Mouse (Mus musculus) T-helper 17 cell (primary cell): Measurements from ENCODE around the gene Cstf1.

Source experiments
- in situ Hi-C, 2 experiments: fragments of 300-600 bp; cut with MboI, MseI; formaldehyde crosslinking; loops; 1 replicate in 1 of 2; 2 replicates in 1 of 2; pipeline ENCODE4 v1.15.1; 2025; ENCODE audit warnings: high pct_unique_total_duplicates in 2 of 2

Gene Cstf1

DNA sequence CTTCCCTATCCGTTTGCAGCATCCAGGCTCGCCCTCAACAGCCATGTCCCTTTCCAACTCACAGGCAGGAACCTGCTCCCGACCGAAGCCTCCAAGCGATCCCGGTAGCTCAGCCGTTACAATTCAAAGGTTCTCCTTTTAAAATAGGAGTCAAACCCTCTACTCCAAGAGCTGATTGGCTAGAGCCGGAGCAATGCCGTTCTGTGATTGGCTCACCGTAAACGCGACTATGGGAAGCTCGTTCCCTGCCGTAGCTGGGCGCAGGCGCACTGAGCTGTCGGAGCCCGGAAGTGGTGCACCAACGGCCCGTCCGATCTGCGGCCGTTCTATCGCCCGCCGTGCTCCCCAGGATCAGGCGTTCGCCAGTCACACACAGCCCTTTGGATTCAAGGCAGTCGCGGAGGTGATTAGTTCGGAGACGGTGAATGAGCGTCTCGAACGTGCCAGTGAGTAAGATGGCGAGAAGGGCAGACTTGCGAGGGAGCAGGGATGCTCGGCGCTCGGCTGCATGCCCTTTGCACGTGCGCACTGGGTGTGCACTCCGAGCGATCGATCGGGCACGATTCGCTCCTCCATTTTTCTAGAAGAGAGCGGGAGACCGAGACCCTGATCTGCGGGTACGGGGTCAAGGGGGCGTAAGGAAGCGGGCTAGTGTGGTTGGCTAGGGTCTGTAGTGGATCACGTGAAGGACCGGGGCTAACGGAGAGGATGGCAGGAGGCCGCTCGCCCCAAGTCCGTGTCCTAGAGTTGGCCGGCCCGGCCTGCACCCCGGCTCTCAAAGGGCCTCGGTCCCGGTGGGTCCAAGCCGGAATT is at the start of gene Cstf1, which contains the start of gene Aurka:
Gene Cstf1, plus strand, starts transcription at position 271 of the 813 bp plus-strand sequence.
Gene Aurka, minus strand, starts transcription at position 125 of the 813 bp plus-strand sequence.
- in situ Hi-C loops: no loop called here

DNA sequence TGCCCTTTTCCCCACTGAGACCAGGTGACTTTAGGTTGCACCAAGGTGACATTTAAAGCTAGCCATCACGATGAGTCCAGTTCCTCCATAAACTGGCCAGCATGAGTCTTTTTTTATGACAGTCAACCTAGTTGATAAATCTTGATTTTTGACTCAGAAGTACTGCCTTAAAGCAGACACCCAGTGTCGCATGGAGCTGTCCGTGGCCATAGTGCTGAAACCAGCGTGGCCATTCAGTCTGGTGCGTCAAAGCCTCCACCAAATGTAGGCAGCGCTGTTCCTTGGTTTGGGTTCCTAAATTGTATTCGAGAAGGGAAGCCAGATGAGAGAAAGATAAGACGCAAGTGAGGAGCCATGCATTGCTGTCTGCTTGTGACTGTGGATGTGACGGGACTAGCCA is 49.6 kb upstream of the Cstf1 start:
- in situ Hi-C loops: loop anchor here (5.0 to 10.0 kb wide), 2 partner anchors 74 to 96 kb away; partner anchors contain the start of gene Mc3r (in 2 of the 2)

DNA sequence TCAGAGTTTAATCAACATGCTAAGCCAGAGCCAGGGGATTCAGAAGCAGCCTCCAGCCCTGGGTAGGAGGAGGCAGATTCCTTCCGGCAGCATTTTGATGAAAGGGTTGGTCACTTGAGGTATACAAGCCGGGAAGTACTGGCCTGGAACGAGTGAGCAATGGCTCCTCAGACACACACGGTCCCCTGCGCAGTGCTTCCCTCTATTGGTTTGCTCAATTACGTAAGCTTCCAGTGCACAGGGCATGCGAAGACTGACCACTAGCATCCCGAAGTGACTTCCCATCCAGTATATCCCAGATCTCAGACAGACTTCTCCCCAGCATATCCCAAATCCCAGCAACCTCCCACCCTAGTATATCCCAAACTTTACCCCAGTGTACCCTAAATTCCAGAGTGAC is 42.2 kb upstream of the Cstf1 start:
- in situ Hi-C loops: loop anchor here in 1 of 2 experiments (10.0 kb wide), 1 partner anchor 103 kb away; no protein-coding TSS in a partner anchor

DNA sequence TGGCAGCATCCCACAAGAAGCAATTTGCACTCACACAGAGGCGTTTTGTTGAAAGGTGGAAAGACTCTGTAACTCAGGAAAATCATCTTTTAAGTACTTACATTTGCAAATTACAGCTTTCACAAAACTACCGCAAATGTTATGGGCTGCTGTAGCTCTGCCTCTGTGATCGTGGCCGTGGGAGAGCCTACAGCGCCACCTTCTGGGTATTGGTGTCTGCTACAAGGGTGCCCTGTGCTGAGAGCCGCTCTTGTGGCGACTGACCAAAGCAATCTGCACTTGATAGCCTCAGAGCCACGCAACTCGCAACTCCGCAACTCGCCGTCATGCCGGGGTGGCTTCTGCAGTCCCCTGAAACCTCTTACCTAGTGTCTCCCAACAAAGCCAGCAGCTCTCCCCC is 41.3 kb upstream of the Cstf1 start:
- in situ Hi-C loops: loop anchor here in 1 of 2 experiments (10.0 kb wide), 1 partner anchor 104 kb away; no protein-coding TSS in a partner anchor

- in situ Hi-C loops: loop anchor here in 1 of 2 experiments (5.0 kb wide), 1 partner anchor 1821 kb away; no protein-coding TSS in a partner anchor
Observed at GRCm38 (mm10) chr2:172338206-172338942, 32.1 kb upstream of the Cstf1 start.

DNA sequence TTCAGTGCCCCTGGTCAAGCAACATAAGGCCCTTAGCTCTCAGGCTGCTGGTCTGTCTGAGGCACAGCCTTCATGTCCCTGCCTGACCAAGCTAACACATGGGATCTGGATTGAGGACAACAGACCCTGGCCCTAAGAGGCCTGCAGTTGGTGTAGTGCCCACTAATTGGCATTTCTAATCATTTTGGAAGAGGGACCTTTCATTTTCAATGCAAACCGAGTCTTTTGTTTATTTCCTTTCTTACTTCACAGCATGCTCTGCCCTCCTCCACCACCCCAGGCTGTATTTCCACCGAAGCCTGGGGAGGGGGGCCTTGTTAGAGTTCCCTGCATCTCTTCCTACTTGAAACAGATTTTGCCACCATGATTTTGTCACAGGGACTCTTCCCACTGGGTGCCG is 29.5 kb upstream of the Cstf1 start:
- in situ Hi-C loops: loop anchor here in 1 of 2 experiments (10.0 kb wide), 1 partner anchor 604 kb away; the partner anchor contains the start of gene Bmp7

DNA sequence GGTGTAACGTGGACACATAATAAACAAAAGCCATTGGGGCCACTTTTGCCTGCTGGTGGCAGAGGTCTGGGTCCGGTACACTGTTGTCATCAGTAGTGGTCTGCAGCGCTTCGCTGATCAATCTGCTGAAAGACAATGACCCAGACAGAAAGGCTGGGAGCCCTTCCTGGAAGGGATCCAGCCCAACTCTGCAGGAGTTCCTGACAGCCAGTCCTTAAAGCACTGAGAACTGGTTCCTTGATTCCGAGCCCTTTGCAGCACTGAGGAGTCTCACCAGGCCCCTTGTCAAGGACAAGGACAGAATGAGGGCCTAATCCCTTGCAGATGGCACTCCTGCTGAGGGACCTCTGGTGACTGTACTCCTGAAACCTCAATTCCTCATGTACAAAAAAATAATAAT is 28.9 kb upstream of the Cstf1 start:
- in situ Hi-C loops: loop anchor here in 1 of 2 experiments (10.0 kb wide), 1 partner anchor 603 kb away; the partner anchor contains the start of gene Bmp7

DNA sequence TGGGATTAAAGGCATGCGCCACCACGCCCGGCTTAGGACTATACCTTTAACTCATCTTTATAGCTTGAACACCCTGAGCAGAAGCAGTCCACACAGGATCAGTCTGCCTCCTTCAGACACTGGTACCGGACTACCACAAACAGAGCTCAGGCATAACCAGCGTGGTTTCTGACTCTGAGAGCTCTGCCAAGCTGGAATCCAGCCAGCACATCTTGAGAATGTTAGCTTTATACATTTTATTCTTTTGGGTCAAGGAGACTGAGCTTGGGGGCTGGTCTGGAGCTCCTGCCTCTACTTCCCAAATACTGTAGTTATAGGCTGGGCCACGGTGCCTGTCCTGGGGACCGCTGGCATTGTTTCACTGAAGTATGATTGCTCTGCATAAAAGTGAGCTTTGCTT is 26.7 kb upstream of the Cstf1 start:
- in situ Hi-C loops: loop anchor here in 1 of 2 experiments (10.0 kb wide), 1 partner anchor 601 kb away; the partner anchor contains the start of gene Bmp7

DNA sequence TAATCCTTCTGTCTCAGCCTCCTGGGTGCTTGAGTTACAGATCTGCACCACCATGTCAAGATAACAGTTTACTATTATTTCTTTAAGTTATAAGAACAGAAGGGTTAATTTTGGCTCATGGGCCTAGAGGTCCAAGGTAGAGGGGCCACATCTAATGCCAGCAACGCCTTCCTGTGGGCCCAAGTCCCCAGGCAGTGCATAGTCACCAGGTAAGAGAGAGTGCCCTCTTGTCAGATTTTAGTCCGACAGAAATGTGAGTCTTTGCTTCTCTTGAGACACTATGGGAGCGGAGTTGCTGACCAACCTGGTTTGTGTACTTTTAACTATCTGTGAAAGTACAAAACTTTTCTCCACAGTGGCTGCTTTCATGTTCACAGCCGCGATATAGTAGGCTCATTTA is 25.8 kb upstream of the Cstf1 start:
- in situ Hi-C loops: loop anchor here in 1 of 2 experiments (10.0 kb wide), 1 partner anchor 600 kb away; the partner anchor contains the start of gene Bmp7

- in situ Hi-C loops: loop anchor here in 1 of 2 experiments (10.0 kb wide), 1 partner anchor 600 kb away; the partner anchor contains the start of gene Bmp7
Observed at GRCm38 (mm10) chr2:172345258-172345738, 25.2 kb upstream of the Cstf1 start, which contains the start of gene Fam210b. TSS of gene Fam210b (plus strand) at chr2:172345565.

- in situ Hi-C loops: loop anchor here in 1 of 2 experiments (10.0 kb wide), 1 partner anchor 599 kb away; the partner anchor contains the start of gene Bmp7
Observed at GRCm38 (mm10) chr2:172346034-172346929, 24.2 kb upstream of the Cstf1 start.

DNA sequence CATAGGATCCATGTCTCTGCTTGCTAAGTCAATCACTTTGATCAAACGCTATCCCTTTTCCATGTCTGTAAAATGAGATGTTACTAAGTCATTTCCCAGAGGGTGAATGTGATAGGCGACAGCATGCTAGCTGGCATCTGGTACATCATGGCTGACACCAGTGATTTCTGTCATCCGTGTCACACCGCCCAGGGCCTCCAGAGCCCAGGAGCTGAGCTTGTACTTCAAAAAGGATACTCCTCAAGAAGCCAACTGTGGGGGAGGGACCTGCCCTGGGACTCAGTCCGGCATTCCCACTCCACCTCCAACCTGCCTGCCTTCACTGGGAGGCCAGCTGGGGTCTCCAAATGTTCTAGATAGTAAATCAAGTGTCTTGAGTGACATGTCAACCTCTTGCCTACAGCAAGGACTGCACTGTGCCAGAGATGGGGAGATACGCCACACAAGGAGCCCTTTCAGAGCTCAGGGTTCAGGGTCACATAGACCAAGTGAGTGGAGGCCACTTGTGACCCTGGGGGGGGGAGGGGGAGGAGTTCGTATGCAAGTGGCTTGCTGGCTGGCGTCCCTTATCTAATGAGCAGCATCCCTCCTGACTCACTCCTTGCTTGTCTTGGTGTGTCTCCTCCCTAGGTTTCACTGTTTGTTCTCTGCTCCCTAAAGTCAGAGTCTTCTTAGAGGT is 23.4 kb upstream of the Cstf1 start:
- in situ Hi-C loops: loop anchor here in 1 of 2 experiments (10.0 kb wide), 1 partner anchor 598 kb away; the partner anchor contains the start of gene Bmp7

- in situ Hi-C loops: loop anchor here in 1 of 2 experiments (10.0 kb wide), 1 partner anchor 596 kb away; the partner anchor contains the start of gene Bmp7
Observed at GRCm38 (mm10) chr2:172348297-172348950, 22.1 kb upstream of the Cstf1 start.

DNA sequence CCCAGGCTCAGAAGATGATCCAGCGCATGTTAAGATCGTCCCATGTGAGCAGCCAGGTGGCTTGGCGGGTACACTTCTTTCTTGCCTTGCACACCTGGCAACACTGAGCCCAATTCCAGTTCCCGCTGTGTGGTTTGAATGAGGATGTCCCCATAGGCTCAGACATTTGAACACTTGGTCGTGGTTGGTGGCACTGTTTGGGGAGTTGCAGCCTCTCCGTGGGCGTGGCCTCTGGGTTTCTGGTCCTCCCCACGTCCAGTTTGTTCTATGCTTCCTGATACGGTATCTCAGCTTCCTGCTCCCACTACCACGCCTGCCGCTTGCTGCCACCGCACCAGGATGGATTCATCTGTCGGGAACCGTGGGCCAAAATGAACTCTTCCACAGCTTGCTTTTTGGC is 20.7 kb upstream of the Cstf1 start:
- in situ Hi-C loops: loop anchor here in 1 of 2 experiments (10.0 kb wide), 1 partner anchor 595 kb away; the partner anchor contains the start of gene Bmp7

GRCm38 (mm10) chr2:172350773-172351172 is 19.7 kb upstream of the Cstf1 start:
- in situ Hi-C loops: no loop called here

DNA sequence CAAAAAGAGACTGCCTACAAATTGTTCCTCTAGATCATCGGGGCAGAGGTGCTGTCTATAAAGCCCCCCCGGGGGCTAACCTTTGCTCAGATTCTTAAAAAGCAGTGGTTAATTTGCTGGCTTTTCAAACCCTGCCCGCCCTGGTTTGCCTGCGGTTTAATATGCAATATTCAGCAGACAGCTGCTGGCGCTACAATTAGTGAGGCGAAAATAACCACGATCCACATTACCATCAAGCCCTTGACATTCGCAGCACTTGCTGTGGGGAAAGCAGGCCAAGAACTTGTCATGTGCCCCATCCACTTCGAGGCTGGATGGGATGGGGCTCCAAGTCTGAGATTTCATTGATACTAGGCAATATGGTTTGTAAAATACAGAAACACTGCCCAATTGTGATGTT is 17.3 kb upstream of the Cstf1 start:
- in situ Hi-C loops: no loop called here

GRCm38 (mm10) chr2:172354761-172355160 is 15.7 kb upstream of the Cstf1 start:
- in situ Hi-C loops: no loop called here

DNA sequence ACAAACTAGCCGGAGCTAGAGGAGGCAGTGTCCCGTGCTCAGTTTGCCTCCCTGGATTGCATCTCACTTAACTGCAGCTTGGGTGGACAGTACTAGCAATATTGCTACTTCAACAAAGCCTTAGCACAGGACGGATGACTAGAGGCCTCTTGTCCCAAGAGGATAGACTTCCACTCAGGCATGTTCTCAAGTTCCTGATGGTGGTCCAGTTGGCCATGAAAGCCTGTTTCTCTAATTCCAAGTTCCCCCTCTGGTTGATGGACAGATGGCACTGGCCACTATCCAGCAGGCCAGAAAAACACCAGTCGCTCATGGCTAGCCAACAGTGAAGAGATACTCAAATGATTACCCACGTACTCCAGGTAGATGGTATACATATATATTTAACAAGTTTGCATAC is 14.6 kb upstream of the Cstf1 start:
- in situ Hi-C loops: no loop called here

DNA sequence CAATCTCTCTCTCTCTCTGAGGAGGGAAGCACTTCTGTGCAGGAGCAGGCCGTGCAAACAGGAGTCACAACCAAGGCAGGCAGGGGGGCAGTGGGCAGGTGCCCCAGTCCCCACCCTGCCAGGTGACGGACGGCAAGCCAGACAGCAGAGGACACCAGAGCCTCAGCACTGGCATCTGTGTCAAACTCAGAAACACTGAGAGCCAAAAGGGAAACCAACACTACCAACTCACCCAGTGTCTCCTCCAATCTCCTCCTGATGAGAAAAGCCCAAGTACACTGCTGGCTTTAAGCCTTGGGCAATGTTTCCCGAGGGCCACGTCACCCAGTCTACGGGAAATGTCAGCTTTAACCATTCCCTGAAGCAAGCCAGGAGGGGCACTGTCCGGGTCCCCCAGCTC is 7.3 kb upstream of the Cstf1 start:
- in situ Hi-C loops: no loop called here
